Mouse (Mus musculus): ENCODE measurements around the gene Tmem95.

Gene Tmem95

DNA sequence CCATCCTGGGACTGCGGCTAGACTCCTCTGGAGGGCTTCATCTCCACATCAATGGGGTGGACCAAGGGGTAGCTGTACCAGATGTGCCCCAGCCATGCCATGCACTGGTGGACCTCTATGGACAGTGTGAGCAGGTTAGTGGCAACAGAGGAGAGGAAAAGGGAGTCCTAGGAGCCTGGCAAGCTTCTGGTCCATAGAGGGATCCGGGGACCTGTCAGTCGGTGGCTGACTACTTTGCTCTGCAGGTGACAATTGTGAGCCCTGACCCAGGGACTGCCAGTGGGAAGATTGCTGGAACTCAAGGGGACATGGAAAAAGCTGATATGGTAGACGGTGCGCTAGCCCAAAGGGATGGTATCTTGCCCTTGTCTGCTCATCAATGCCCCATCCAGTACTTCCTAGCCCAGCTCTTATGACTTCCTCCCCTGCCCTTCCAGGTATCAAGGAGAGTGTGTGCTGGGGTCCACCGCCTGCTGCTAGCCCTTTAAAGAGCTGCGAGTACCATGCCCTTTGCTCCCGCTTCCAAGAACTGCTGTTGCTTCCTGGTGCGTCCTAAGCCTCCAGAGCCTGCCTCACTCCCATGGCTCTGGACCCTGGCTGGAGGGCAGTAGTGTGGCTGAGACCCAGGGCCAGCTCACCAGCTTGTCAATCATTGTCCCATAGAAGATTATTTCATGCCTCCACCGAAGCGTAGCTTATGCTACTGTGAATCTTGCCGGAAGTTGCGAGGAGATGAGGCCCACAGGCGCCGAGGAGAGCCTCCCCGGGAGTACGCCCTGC lies 33.2 kb upstream of the Tmem95 start:
- DNase-seq (ENCODE audit: low spot score), result no peak

DNA sequence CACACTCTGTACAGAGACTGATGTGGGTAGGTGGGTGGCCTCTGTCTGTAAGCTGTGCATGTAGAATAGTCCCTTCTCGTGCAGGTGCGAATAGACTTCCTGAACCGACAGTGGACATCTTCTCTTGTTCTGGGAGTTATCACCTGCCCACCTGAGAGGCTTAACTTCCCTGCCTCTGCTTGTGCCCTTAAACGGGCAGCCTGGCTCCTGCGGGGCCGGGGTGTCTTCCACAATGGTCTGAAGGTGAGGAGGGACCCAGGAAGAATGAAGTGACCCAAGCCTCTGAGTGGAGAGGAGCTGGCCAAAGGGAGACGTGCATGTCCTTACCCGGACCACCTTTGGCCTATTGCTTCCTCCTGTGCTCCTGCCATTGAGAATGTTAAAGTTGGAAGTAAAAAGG lies 32.4 kb upstream of the Tmem95 start:
- DNase-seq (ENCODE audit: low spot score), result no peak

DNA sequence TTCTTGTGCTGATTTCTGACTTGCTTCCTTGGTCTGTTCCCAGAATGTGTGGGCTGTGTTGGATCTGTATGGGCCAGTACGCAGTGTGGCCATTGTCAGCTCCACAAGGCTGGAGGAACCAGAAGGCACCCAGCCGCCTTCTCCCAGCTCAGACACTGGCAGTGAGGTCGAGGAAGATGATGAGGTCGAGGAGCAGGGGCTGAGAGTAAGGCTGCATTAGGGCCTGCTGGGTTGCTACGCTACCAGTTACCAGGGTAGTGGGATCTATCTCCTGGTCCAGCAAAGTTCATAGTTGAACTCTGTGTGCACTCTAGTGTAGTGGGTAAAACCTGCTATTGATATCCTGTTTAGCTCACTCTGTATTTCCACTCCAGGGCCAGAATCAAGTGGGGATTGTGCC lies 31.4 kb upstream of the Tmem95 start:
- no peak for DNase-seq (ENCODE audit: low spot score)

DNA sequence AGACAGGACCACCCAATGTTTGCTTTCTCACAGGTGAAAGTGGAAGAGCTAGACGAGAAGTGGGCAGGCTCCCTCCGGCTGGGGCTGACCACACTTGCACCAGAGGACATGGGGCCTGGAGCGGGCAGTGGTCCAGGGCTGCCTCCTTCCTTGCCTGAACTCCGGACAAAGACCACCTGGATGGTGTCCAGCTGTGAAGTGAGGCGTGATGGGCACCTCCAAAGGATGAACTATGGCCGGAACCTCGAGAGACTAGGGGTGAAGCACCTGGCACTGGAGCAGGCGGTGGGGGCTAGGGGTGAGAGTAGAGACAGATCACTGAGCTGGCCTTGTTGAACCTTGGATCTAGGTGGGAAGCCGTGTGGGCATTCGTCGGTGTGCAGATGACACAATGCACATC lies 30.8 kb upstream of the Tmem95 start:
- no peak for DNase-seq (ENCODE audit: low spot score)

DNA sequence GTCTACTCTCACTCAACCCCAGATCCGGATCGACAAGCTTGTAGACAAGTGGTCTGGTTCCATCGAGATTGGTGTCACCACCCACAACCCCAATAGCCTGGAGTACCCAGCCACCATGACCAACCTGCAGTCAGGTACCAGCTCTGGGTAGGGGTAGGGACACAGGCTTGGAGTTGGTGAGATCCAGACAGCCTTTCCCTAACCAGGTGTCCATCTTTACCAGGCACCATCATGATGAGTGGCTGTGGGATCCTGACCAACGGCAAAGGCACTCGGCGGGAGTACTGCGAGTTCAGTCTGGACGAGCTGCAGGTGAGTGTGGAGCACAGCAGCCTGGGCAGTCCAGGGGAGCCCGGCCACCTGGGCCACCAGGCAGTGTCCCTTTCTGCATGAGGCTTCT lies 26.5 kb upstream of the Tmem95 start:
- no peak for DNase-seq (ENCODE audit: low spot score)

DNA sequence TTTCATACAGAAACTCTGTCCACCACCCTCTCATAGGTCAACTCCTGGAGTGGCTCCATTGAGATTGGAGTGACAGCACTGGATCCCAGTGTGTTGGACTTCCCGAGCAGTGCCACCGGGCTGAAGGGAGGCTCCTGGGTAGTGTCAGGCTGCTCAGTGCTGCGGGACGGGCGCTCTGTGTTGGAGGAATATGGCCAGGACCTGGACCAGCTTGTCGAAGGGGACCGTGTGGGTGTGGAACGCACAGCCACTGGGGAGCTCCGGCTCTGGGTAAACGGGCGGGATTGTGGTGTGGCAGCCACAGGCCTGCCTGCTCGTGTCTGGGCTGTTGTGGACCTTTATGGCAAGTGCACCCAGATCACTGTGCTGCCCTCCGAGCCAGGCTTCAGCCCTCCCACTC lies 25.2 kb upstream of the Tmem95 start:
- DNase-seq (ENCODE audit: low spot score), result no peak

DNA sequence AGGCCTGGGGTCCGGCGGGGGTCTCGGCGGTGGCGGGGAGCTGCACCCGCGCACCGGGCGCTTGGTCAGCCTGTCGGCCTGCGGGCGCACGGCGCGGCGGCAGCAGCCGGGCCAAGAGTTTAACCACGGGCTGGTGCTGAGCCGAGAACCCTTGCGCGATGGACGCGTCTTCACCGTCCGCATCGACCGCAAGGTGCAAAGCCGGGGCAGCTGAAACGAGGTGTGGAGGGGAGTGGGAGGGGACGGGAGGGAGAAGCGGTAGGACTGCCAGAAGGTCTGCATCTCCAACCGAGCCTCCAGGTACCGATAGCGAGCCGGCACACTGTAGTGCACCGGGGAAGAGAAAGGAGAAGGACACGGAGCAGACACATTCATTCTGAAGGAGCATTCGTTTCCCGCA lies 24.2 kb upstream of the Tmem95 start:
- no peak for DNase-seq (ENCODE audit: low spot score)

DNA sequence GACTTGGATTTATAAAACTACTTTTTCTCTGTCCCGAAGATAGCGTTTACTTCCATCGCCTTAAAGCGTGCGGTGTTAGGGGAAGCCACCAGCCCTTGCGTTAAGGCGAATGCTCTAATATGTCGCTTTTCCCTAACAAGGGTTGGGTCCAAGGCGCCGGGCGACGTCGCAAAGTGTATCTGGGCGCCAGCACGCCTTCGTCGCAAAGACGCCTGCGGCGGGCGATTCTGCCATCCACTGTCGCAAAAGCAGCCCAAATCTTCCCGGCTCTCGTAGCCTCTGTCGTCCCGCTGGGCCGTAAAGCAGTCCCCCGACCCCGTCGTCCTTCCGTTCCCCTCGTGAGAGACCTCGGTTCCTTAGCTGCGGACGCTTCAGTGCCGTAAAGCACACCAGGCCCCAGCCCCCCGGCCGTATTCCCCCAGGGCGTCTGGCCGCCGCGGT lies 23.6 kb upstream of the Tmem95 start:
- peak; percentile 97 for DNase-seq (ENCODE audit: low spot score)

DNA sequence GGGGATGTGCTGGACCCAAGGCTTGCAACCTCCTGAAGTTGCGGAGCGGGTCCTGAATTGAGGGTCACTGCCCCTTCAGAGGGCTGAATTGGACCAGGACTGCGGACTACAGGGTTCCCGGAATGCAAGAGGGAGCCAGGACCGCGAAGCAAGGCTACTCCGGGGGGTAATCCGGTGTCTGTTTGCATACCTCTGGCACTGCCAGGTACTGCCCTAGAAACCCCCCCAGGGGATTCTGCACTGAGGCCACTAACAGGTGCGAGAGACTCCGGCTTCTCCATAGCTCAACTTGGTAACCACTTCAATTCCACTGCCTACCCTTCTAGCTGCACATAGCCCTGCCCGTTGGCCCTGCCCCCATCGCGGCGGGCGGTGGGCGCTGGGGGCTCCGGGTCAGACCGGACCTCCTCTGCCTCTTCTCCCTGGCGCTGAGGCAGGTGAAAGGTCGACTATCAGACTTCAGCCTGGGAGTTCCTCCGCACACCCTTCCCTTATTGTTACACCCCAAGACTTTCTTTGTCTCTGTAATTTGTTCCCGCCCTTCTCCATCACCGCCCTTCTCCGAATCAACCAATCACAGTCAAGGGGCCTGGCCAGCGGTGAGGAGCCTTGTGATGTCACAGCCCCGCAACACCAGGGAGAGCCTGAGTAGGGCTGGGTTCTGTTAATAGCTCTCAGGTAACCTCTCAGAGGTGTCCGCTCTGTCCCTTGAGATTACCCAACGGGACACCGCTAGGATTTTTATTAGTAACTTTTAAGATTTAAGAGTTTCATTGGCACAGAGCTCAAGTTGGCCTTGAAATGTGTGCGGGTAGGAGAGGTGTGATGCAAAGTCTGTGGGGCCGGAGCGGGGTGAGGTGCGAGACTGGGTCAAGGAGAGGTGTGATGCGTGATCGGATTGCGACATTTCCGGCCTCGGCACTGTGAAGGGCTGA lies 22.9 kb upstream of the Tmem95 start, which contains the start of the genes 2810408A11Rik and Neurl4:
Gene 2810408A11Rik, minus strand, starts transcription at position 517 of the 935 bp plus-strand sequence.
Gene Neurl4, plus strand, starts transcription at position 602 of the 935 bp plus-strand sequence.
- peak; percentile 93 for DNase-seq (ENCODE audit: low spot score)

DNA sequence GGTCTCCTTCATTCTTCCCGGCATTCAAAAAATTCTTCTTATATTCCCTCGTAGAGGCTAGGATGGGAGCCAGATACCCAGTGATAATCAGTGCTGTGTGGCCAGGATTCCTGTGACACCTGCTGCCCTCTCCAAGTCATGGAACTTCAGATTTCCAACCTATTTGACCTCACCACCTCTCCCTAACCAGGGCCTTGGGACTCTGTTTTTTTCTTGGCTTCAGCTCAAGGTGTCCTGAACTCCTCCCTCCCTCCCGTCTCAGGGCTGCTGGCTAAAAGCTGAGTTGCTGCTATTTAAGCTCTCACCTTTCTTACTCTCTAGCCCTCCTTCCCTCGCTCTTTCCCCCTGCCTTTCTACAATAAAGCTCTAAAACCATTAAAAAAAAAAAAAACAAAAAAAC lies 22.1 kb upstream of the Tmem95 start:
- DNase-seq (ENCODE audit: low spot score), result no peak

DNA sequence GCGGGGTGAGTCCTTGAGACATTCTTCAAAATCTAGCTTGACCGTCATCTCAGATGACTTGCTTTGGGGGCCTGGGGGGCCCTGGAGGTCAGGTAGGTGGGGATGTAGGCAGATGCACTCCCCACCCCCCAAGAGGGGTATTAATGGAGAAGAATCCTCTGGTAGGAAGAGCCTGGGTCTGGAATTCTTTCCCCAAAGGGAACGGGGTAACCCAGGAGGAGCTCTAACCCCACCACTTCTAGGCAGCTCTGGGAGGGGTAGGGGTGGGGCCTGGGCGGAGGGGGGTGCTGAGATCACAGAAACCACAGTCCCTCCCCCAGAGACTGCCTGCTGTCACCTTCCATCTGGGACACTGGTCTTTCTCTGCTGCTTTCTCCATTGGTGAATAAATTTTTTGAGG lies 17.5 kb upstream of the Tmem95 start, which contains the start of gene Acap1:
Gene Acap1, minus strand, starts transcription at position 249 of the 400 bp plus-strand sequence.
- DNase-seq (ENCODE audit: low spot score), result no peak

DNA sequence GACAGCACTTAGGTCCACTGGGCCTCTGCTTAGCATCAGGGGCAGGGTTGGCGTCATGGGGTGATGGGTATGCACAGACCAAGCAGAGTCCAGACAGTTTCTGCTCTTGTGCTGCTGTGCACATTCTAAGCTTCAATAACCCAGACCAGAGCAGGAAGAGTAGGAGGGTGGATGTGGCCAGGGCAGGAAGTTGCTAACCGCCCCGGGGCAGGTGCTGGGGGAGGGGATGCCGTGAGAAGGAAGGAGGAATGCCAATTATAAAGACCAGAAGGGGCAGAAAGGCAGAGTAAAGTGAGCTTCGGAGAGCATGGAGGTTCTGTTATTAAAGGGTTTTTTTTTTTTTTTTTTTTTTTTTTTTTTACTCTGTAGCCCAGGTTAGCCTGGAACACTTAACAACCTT lies 16.9 kb upstream of the Tmem95 start:
- DNase-seq (ENCODE audit: low spot score), result no peak

DNA sequence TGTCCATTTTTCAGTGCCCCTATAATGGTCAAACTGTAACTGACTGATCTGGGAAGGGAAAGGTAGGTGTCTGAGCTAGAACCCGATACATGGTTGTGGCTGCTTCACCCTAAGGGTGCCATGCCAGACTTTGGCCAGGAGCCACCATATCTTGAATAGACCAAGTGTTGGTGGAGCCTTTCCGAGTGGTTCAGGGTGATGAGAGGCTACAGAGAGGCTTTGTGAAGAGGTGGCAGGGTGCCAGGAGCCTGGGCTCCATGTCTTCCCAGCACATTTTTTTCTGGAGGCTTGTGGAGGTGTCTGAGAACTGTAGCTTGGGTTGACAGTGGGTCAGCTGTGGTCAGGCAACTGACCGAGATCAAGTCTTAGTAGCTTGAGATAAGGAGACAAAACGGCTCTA lies 13.7 kb upstream of the Tmem95 start:
- DNase-seq (ENCODE audit: low spot score), result no peak

DNA sequence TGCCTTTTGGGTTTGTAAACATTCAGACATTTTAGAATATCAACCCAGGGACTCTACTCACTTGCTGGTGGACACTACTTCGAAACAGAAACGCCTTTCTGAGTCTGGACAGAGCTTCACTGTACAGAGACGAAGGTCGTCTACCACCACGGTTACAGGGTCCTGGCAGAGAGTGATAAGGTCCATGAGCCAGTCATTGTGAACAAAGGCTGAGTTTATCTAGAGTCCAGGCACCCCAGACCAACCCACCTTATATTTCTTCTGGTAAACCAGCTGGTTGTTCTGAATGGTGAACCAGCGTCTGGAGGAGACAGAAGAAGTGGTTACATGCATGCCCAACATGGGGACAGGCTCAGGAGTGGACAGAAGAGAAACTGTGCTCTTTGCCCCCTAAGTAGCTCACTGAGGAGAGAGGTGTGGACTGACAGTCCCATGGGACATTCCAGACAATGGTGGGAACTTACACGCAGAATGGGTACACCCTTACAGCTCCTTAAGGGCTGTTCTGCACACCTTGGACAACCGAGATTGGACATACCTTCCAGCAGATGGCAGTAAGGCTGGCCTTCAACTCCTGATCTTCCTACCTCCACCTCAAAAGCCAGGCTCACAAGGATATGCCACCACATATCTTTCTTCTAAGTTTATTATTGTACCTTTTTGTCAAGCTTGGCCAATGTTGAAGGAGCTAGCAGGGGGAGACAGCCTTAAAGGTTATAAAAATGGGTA lies 9.3 kb upstream of the Tmem95 start:
- no peak for DNase-seq (ENCODE audit: low spot score)

DNA sequence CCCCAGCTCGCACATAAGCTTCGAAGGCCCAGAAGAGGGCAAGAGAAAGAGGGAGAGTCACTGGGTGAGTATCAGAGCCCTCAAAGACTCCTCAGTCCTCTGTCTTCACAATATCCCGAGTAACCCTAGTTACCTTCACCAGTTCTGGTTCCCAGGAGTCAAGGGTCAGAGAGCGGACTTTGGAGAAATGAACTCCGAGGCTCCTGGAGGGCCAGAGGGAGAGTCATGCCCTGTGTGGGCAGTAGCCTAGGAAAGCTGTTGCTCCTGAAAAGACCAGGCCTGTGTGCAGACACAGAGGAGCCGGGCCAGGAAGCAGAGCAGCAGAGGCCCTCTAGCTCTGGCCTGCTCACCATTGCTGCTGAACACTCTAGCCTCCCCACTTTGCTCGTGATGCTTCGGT lies 6.8 kb upstream of the Tmem95 start:
- no peak for DNase-seq (ENCODE audit: low spot score)

DNA sequence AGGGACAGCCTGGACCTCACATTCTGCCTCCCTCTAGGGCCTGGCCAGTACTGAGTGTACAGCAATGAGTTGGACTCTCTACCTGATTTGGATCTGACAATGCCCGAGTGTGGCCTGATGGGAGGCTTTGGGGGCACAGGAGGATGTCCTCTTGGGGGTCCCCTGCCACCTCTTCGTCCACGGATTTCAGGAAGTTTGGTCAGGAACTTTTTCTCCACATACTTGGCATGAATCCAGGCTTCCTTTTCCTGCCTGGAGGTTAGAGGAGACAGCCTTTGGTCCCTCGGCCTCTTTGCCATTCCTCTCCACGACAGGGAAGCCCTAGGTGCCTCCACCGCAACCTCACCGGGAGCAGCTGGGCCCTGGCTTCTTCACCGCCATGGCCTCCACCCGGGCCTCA lies 6.4 kb upstream of the Tmem95 start:
- no peak for DNase-seq (ENCODE audit: low spot score)

DNA sequence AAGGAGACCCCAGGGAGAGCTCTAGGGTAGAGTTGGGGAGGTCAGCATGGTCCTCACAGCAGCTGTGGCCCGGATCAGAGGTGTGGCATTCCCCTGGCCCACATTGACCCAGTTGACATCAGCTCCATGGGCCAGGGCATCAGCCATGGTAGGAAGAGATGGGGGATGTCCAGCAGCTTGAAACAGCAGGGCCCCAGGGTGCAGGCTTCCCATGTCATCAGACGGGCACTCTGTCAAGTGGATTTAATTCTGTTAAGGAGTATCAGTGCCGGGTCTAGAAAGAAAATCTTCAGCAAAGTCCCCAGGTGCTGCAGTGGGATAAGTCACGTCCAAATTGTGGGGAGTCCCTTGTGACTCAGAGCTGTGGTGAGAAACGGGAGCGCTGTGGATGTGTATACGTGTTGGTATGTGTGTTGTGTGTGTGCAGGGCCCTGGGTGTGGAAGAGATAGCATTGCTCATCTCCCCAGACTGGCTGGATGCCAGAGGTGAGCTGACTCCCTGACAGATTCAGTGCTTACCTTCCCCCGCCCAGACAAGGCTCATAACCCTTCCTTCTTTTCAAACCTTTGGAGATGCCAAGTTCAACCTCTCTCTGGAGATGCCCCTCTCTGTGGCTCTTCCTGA lies 5.8 kb upstream of the Tmem95 start:
- no peak for DNase-seq (ENCODE audit: low spot score)

DNA sequence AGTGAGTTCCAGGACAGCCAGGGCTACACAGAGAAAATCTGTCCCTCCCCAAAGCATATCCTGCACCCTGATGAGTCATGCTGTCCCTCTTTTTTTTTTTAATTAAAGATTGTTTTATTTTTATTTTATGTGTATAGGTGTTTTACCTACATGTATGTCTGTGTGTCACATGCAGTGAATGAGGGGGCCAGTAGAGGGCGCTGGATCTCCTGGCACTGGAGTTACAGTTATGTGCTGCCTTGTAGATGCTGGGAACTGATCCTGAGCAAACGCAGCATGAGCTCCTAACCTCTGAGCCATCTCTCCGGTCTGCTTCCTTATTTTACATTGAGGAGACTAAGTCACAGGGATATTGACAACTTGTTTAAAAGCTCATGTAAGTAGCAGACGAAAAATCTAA lies 5.2 kb upstream of the Tmem95 start:
- DNase-seq (ENCODE audit: low spot score), result no peak

DNA sequence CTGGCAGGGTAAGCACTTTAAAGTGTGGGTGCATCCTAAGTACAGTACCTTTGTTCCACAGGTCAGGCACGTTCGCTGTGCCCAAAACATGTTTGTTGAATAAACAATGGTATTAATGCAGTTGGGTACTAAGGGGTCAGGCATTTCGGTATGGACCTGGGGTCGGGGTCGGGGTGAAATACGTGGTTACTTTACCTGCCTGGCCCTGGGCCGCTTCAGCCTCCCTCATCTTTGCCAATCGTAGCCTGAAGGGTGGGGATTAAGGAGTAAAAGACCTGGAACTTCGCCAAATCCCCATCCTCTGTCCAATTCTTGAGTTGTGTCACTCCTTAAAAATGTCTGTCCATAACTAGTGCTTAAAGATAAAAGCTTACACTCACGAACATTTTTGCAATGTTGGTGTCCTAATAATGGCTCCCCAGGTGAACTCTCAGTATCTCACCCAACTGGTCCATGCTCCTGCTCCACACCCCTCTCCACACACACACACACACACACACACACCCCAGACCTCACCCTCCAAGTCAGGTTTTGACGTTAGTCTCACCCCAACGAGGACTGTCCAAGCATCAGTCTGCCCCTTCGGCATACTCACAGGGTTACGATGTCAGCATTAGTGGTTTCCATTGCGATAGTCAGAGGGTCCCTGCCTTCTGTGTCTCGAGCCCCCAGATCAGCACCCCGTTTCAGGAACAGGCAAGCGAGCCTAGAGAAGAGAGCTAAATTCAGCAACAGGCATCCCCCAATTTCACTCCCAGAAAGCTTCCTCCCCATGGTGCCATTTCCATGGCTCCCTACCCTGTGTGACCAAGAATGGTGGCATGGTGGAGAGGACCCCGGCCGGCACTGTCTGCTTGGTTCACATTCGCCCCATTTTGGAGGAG lies 4.2 kb upstream of the Tmem95 start:
- DNase-seq (ENCODE audit: low spot score), result no peak

DNA sequence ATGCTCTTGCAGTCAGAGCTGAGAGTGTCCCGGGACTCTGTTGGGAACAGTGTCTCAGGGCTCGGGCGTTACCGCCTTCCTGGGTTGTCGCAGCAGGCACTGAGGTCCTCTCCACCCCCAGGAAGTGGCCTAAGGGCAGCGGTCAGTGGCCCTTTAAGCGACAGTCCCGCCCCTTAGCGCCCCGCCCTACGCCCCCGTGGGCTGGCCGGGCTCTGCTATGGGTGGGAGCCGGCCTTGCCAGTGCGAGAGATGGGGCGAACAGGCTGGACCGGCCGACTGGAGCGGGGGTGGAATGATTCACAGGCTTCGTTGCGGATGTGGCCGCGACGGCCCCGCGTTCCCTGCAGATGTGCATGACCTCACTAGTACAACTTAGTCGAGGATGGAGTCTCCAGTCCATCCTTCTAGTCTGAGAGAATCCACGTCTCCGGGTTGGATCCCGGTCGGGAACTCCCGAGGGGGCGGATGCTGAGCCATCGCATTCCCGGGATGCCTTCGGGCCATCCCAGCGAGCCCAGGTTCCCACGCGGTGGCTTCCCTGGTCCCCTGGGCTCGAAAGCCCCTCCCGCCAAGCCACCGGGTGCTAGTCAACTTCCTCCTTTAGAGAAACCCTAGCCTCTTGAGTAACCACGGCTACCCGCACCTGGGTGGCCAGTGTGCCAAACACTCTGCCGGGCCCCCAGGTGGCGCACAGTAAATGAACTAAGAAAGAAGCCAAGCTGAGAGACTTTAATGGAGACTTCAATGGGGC lies 3.2 kb upstream of the Tmem95 start, which contains the start of gene Kctd11:
Gene Kctd11, minus strand, starts transcription at position 554 of the 751 bp plus-strand sequence.
- DNase-seq (ENCODE audit: low spot score), result peak; percentile 64

All from adipocyte (in vitro differentiated cells).